ENCODE assay signal across 8 mouse cellular contexts in the genomic region with DNA sequence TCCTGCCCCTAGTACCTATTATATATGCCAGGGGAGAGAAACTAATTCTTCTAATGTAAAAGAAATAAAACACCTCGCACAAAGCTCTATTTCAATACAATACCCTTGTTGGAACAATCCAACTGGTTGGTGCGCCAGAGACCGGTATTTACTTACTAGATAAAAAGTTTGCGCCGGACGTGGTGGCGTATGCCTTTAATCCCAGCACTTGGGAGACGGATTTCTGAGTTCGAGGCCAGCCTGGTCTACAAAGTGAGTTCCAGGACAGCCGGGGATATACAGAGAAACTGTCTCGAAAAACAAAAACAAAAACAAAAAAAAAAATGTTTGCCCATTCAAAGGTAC. TPM values are rescaled to one million over a fixed set of nuclear protein-coding genes. Genes with fewer than 3 reads are reported as not detected.
DNase-seq lines count a peak whose midpoint lies in the region; ATAC-seq and TF ChIP-seq lines count a peak whose summit lies in the region.

No protein-coding gene starts in this region.

- peak overlapping the region; percentile 97 for H3K9ac ChIP-seq in embryonic facial prominence, embryonic 12.5 days
- peak overlapping the region; percentile 79; the same call in 1 of the 2 replicates for H3K9ac ChIP-seq in intestine, postnatal 0 days (ENCODE audit: low read depth, low read length)
- peak overlapping the region; percentile 90 for H3K9ac ChIP-seq in neural tube, embryonic 15.5 days (replicated peaks)

- 9% methylated on average over 11 of the region's 11 CpGs for WGBS in lung, adult 2 months
- under 1% methylated on average over 11 of the region's 11 CpGs for WGBS in embryonic facial prominence, embryonic 12.5 days
- WGBS in intestine, postnatal 0 days = under 1% methylated on average over 11 of the region's 11 CpGs
- WGBS in neural tube, embryonic 15.5 days = 3% methylated on average over 11 of the region's 11 CpGs

- peaks cover 3% of the 10 kb centered on the region; the same call in 1 of the 2 replicates for H3K4me1 ChIP-seq in lung, adult 2 months (ENCODE audit: control insufficient read depth, insufficient read depth, low read length)
- peaks cover 25% of the 10 kb centered on the region for H3K4me1 ChIP-seq in embryonic facial prominence, embryonic 12.5 days
- peaks cover 6% of the 10 kb centered on the region for H3K4me1 ChIP-seq in intestine, postnatal 0 days (replicated peaks; ENCODE audit: control insufficient read depth, insufficient read depth, low read length)
- H3K4me1 ChIP-seq in neural tube, embryonic 15.5 days = peaks cover 34% of the 10 kb centered on the region

- no peak for TF ChIP-seq CTCF in lung, adult 2 months (IDR thresholded peaks at IDR 0.05; ENCODE audit: insufficient read depth, low read length)
- TF ChIP-seq CTCF in intestine, postnatal 0 days (IDR thresholded peaks at IDR 0.05; ENCODE audit: low read depth) = no peak

- H3K4me3 ChIP-seq in lung, adult 2 months (replicated peaks; ENCODE audit: extremely low read depth, low read depth, low read length) = no peak overlapping the region
- peak overlapping the region; percentile 90 for H3K4me3 ChIP-seq in embryonic facial prominence, embryonic 12.5 days
- peak overlapping the region; percentile 61 for H3K4me3 ChIP-seq in intestine, postnatal 0 days (ENCODE audit: low read depth, low read length)
- peak overlapping the region; percentile 63 for H3K4me3 ChIP-seq in neural tube, embryonic 15.5 days (replicated peaks)

- TF ChIP-seq POLR2A in lung, adult 2 months (IDR thresholded peaks at IDR 0.05; ENCODE audit: borderline replicate concordance, extremely low read depth, low read depth, low read length) = no peak

- no peaks in the 10 kb centered on the region for H3K27me3 ChIP-seq in embryonic facial prominence, embryonic 12.5 days
- H3K27me3 ChIP-seq in intestine, postnatal 0 days (replicated peaks; ENCODE audit: control insufficient read depth, insufficient read depth, low read length) = no peaks in the 10 kb centered on the region
- H3K27me3 ChIP-seq in neural tube, embryonic 15.5 days (replicated peaks) = no peaks in the 10 kb centered on the region

- peak; percentile 14 for DNase-seq in lung, postnatal 10 days
- no peak for DNase-seq in lung, adult 2 months
- no peak for DNase-seq in cerebellum, adult 9-10 months
- DNase-seq in urinary bladder, postnatal 36 days (ENCODE audit: low spot score in 2 of 2) = no peak

- no peaks in the 10 kb centered on the region for H3K9me3 ChIP-seq in embryonic facial prominence, embryonic 12.5 days
- no peaks in the 10 kb centered on the region for H3K9me3 ChIP-seq in intestine, postnatal 0 days (ENCODE audit: control insufficient read depth)
- H3K9me3 ChIP-seq in neural tube, embryonic 15.5 days (replicated peaks) = no peaks in the 10 kb centered on the region

- no peak for ATAC-seq in embryonic facial prominence, embryonic 12.5 days (ENCODE audit: insufficient number of reproducible peaks, insufficient read depth, low FRiP score, low TSS enrichment)
- no peak for ATAC-seq in intestine, postnatal 0 days
- no peak for ATAC-seq in neural tube, embryonic 15.5 days (ENCODE audit: low FRiP score)
- no peak for ATAC-seq in cerebellum, adult (ENCODE audit: insufficient number of reproducible peaks, low FRiP score, low TSS enrichment)

- H3K27ac ChIP-seq in embryonic facial prominence, embryonic 12.5 days = no peak overlapping the region
- H3K27ac ChIP-seq in intestine, postnatal 0 days (ENCODE audit: low read depth, low read length) = peak overlapping the region; percentile 97; the same call in 1 of the 2 replicates
- H3K27ac ChIP-seq in neural tube, embryonic 15.5 days (replicated peaks) = no peak overlapping the region

- peak overlapping the region; percentile 64 for H3K4me2 ChIP-seq in embryonic facial prominence, embryonic 12.5 days (replicated peaks)
- peak overlapping the region; percentile 80 for H3K4me2 ChIP-seq in intestine, postnatal 0 days (replicated peaks; ENCODE audit: low read depth)
- peak overlapping the region; percentile 83 for H3K4me2 ChIP-seq in neural tube, embryonic 15.5 days

- peaks cover 6% of the 10 kb centered on the region; the same call in 1 of the 2 replicates for H3K36me3 ChIP-seq in embryonic facial prominence, embryonic 12.5 days
- no peaks in the 10 kb centered on the region; the same call in 1 of the 2 replicates for H3K36me3 ChIP-seq in intestine, postnatal 0 days (ENCODE audit: control insufficient read depth, insufficient read depth)
- no peaks in the 10 kb centered on the region for H3K36me3 ChIP-seq in neural tube, embryonic 15.5 days

RNA-seq across cellular contexts. Expression of a gene that starts 1.2 kb away (rescaled TPM):
- 2.6 and 3.9 TPM in 2 replicates for polyA plus RNA-seq in lung, adult 2 months (2012; rRNA removed)
- polyA plus RNA-seq in embryonic facial prominence, embryonic 12.5 days (2016; fragmentation: Nextera tagmentation; extraction: Ambion mirVana) = 19.4 and 19.8 TPM in 2 replicates
- polyA plus RNA-seq in intestine, postnatal 0 days (2015; fragmentation: Nextera tagmentation; extraction: Ambion mirVana) = 8.8 and 9.6 TPM in 2 replicates
- polyA plus RNA-seq in neural tube, embryonic 15.5 days (2015; fragmentation: Nextera tagmentation; extraction: Ambion mirVana) = 13.3 and 15.5 TPM in 2 replicates

RNA-seq across cellular contexts. Expression of a gene that starts 1.4 kb away (rescaled TPM):
- 29.7 and 34.7 TPM in 2 replicates for polyA plus RNA-seq in lung, adult 2 months (2012; rRNA removed)
- polyA plus RNA-seq in embryonic facial prominence, embryonic 12.5 days (2016; fragmentation: Nextera tagmentation; extraction: Ambion mirVana) = 132 and 140 TPM in 2 replicates
- 116 and 123 TPM in 2 replicates for polyA plus RNA-seq in intestine, postnatal 0 days (2015; fragmentation: Nextera tagmentation; extraction: Ambion mirVana)
- polyA plus RNA-seq in neural tube, embryonic 15.5 days (2015; fragmentation: Nextera tagmentation; extraction: Ambion mirVana) = 74.4 and 93.8 TPM in 2 replicates
